Mouse (Mus musculus): ENCODE data around the gene Elavl1.
"Not testable (repeated sequence)": the region's sequence is repeated elsewhere in the genome, so short reads cannot be mapped to it uniquely, and the experiment has no call there.

Gene Elavl1

DNA sequence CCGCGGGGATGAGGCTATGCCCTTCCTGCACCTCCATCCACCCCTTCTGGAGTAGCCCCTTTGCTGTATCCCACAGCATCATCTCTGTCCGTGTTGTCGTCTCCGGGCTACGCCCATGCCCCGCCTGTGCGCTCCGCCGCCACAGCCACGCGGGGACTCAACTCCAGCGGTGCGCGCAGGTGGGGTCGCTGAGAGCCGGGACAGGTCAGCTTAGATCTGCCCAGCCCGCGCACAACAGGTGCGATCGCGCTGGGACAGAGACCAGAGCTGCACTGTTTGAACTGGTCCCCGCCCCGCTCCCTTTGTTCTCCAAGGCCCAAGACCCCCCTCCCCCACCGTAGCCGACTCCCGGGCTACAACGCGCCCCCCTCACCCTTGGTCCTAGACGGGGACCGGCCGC lies 66.5 kb downstream of the Elavl1 start:
- no peak for DNase-seq (ENCODE audit: extremely low spot score, low read depth, low spot score)

DNA sequence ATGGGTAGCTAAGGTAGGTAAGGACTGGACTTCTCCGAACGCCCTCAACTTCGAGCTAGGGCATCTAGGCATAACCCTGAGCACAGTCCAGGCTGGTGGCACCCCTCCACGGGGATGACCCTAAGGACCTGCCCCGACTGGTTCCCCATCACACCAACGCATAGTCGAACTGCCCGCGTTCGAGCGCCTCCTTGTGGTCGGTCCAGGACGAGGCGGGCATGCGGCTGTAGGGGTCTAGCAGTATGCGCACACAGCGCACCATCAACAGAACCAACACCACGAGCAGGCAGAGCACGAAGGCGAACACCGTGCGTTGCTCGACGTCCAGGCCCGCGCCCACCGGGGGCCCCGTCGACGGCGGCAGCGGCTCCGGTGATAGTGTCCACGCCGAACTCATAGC lies 67.0 kb downstream of the Elavl1 start:
- no peak for DNase-seq (ENCODE audit: extremely low spot score, low read depth, low spot score)

DNA sequence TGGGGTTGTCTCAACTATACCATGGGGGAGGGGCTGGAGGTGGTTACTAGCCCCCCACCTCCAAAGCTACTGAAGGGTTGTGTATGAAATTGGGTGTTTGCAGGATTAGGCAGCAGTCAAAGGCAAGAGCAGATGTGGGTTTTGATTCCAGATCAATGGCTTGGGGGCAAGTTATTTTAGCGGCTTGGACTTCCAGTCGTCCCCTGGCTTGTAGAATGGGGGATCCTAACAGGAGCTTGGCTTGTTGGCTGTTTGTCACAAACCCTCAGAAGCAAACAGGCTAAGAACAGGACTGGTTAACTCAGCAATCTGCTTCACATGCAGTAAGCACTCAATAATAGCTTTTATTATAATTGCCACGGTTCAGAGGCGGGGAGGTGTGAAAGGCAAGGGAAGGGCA lies 67.9 kb downstream of the Elavl1 start:
- no peak for DNase-seq (ENCODE audit: extremely low spot score, low read depth, low spot score)

DNA sequence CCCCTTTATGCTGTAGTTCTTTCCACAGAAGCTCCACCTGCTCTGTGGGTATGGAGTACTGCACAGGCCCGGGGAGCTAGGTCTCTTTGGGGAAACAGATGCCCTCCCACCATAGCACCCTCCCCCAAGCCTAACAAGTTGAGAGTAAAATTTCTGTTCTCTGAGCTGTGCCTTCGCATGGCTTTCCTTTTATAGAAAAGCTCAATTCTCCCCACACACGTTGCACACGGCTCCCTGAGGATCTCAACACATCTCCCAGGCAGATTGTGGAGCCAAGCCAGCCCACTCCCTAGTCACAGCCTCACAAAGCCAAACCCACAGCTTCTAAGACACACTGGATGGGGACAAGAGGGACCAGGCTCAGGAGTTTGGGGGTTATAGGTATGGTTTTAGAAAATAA lies 68.3 kb downstream of the Elavl1 start:
- no peak for DNase-seq (ENCODE audit: extremely low spot score, low read depth, low spot score)

DNA sequence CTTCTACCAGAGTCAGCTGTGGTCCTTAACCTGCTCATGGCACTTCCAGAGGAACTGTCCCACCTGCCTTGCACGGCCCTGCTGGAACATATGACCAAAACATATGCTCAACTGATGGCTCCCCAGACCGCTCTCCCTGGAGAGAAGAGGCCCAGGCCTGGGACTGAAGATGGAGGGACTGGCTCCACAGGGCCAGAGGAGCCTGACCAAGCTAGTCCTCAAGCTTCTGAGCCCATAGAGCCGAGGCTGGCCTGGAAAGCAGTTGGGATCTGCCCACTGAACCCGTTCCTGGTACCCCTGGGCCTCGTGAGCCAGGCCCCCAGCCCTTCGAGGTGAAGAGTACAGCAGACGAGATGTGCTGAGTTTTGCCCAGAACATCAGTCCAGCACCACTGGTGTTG lies 69.7 kb downstream of the Elavl1 start:
- DNase-seq (ENCODE audit: extremely low spot score, low read depth, low spot score), result not testable (repeated sequence)

DNA sequence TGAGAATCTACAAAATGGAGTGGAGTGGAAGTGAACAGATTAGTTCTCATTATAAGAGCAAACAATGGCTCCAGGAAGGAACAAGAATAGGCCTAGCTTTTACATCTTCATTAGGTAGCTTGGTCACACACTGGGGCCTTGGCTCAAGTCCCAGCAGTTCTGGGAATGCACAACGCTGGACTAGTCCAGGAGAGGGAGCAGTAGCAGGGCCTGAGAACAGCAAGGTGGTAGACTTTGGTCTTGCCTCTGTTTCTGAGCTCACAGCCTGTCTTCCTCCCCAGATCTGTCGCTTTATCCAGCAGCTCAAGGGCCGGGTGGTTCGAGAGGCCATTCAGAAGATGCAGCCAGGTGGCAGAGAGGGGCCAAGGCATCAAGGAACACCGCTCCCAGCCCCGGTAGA lies 71.2 kb downstream of the Elavl1 start:
- DNase-seq (ENCODE audit: extremely low spot score, low read depth, low spot score), result no peak

DNA sequence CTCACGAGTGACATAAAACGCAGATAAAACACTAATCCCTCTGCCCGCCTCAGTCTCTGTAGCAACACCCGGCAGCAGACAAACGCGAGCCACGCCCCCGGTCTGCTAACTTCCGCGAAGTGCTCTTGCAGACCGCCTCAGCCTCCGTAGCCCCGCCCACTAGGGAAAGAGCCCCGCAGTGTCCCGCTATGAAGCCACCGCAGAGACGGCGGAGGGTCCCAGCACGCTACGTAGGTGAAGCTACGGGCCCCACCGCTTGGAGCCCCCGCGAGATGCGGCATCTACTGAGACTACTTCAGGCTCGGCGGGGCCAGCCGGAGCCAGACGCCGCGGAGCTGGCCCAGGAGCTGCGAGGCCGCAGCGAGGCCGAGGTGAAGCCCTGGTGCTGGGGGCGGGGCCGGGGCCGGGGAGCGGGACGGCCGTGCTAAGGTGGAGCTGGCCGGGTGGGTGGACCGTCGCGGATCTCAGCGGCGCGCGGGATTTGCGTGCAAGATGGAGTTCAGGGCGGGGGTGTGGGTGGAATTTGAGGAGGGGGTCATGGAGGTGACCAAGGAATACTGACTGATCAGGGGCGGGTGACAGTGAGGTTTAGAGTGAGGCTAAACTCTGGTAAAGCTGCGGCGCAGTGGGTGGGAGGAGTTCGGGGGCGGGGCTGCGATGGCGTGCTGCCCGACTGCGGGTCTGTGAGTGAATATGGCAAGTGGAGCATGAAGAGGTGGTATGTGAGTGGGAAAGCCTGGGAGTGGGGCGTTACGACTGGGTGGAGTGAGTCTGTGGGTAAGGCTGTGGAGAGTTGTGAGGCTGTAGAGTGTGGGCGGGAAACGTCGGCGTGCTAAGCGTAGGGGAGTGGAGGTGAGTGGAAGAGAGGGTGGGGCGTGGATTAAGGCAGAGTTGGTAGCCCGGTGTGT lies 72.0 kb downstream of the Elavl1 start, which contains the start of gene Snapc2:
Gene Snapc2, plus strand, starts transcription at position 147 of the 908 bp plus-strand sequence.
- no peak for DNase-seq (ENCODE audit: extremely low spot score, low read depth, low spot score)

DNA sequence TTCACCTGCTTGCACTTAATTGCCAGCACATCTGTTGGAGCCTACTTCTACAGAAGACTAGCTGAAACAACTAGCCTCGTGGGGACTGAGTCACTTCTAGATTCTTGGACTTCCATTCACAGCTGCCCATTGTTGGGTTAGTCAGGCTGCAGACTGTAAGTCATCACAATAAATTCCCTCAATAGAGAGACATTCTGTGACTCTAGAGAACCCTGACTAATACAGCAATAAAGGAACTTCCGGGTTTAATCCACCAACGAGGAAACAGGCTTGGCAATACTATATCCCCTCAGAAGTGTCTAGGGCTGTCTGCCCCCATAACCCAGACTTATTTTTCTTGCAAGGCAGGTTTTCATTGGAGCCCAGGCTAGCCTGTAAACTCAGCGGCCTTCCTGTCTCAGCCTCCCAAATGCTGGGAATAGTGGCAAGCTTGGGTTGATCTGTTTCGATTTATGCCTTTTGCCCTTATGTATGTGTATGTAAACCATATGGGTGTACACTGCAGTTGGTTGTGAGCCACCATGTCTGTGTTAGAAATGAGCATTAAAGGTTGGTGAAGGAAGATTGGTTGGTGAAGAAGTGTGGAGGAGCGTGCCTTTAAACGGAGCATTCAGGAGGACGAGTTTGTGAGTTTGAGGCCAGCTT lies 73.0 kb downstream of the Elavl1 start:
- no peak for DNase-seq (ENCODE audit: extremely low spot score, low read depth, low spot score)

DNA sequence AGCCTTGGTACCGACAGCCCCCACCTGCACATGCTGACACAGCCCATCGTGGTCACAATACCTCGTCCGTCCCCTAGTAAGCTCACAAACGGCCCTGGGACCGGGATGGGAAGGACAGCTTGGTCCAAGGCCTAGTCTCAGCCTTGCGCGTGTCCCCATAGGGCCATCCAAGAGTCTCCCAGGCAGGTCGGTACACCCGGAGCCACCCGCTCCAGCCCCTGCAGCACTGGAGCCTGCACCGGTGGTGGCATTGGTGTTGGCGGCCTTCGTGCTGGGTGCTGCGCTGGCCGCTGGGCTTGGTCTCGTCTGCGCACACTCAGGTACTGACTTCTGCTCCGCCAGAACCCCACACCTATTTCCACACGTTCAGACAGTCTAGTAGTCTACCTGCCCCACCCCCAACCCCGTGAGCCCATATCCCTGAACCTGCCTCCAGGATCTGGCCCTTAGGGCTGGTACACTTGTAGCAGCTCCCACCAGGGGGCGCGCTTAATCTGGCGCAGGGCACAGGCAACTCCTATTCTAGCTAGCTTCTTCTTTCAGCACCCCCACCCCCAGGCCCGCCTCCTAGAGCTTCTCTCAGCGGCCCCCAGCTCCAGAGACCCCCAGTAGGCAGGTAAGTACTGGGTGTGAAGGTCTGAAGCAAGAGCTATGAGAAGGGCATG lies 74.8 kb downstream of the Elavl1 start:
- DNase-seq (ENCODE audit: extremely low spot score, low read depth, low spot score), result no peak

DNA sequence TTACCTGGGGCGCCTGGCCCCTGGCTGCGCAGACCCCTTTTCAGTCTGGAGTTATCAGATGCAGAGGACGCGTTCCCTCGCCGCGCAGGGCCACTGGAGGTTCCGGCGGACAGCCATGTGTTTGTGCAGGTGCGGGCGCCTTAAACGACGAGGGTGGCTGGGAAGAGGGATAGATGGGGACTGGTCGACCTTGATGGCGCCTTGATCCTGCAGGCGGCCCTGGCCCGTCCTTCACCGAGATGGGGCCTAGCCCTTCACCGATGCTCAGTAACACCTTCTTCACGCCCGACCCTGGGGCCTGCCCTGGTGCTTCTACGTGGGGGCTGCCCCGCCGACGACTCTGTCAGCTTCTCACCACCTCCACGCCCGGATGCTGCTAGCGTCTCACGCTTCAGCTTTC lies 76.0 kb downstream of the Elavl1 start:
- no peak for DNase-seq (ENCODE audit: extremely low spot score, low read depth, low spot score)

DNA sequence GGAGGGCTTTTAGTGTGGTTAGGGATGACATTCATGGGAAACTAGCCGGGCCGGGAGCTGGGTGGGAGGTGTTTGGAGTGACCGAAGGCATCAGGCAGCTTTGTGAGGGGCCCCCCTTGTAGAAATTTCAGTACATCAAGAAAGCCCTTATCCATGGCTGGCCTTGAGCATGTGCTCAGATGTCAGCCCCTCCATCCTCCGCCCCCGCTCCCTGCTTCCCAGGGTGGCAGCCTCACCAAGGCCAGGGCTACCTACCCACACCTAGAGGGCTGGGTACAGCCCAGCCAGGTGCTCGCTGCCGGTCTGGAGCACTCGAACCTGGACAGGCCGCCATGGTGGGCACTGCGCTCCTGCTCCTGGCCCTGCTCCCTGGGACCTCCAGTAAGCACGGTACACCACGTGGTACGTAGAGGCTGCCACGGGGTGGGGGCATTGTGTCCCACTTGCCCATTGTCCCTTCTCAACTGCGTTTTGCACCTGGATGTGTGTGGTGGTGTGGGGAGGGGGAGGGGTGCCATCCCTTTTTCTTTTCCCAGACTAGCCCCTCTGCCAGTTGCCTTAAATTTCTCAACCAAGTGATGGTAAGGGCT lies 77.2 kb downstream of the Elavl1 start, which contains the start of gene Tgfbr3l:
Gene Tgfbr3l, plus strand, starts transcription at position 264 of the 590 bp plus-strand sequence.
- no peak for DNase-seq (ENCODE audit: extremely low spot score, low read depth, low spot score)

DNA sequence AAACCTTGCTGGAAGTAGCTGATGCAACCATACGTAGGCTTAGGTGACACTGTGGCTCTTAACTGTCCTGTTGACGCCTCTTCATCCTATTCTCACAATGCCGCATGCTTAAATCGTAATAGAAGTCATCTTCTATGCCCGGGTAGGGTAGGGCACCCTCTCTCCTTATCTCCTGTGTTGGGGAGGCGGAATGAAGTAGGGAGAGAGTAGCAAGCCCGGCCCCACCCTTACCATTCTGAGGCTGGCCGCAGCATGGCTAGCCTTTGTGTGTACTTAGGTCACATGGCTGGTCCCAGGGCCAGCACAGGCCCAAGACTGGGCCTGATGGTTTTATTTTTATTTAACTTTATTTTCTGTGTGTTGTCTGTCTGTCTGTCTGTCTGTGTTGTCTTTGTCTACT lies 78.0 kb downstream of the Elavl1 start:
- DNase-seq (ENCODE audit: extremely low spot score, low read depth, low spot score), result no peak

DNA sequence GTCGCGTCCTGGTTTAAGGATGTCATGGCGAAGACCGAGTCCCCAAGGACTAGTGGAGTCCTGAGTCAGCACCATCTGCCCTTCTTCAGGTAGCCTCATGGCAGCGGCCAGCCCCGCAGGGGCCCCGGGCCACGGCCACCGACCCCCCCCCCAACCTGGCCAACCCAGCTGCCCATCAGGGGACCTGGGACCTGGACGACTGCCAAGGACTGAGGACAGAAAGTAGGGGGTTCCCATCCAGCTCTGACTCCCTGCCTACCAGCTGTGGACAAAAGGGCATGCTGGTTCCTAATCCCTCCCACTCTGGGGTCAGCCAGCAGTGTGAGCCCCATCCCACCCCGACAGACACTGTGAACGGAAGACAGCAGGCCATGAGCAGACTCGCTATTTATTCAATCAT lies 79.5 kb downstream of the Elavl1 start:
- no peak for DNase-seq (ENCODE audit: extremely low spot score, low read depth, low spot score)

DNA sequence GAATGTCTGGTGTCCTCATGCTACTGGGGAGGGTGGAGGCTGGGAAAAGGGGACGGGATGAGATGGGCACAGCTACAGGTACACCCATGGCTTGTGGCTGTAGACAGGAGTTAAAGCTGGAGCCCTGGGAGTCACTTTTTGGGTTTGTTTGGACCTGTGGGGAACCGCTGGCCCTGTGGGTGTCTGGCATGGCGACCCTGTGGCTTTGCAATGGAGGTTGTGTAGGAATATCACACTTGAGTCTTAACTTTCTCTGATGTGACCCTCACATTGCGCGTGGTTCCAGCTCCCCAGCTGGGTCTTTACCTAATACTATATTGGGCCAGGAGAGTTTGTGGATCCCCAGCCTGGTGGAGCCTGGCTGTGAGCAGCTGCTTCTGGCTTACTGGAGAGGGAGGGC lies 80.2 kb downstream of the Elavl1 start:
- no peak for DNase-seq (ENCODE audit: extremely low spot score, low read depth, low spot score)

DNA sequence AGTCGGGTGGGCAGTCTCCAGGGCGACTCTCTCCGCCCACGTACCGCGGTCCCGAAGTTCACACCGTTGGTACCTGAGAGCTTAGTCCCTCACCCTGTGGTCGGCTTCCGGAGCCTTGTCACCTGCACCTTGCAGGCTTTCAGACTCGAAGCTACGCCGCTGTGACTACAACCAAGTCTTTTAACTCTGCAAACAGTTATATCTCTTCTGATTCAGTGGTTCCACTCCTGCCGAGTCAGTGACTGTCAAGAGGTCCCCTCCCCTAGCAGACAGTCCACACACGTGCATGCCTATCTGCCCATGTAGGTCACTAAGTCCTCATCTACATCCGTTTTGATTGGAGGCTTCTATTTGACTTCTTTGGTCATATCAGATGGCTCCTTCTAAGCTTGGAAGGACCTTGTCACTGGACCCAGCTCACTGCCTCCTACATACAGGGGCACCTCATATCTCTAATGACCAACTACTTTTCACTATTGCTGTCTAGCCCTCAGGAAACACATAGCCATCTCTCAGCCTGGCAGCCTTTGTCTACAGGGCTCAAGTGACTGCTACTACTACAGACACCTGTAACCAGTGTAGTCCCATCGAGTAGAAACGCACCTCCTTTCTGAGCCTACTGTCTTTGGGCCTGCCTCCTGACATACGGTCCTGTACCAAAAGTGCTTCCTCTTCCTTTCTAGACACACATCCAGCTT lies 85.9 kb downstream of the Elavl1 start:
- no peak for DNase-seq (ENCODE audit: extremely low spot score, low read depth, low spot score)

DNA sequence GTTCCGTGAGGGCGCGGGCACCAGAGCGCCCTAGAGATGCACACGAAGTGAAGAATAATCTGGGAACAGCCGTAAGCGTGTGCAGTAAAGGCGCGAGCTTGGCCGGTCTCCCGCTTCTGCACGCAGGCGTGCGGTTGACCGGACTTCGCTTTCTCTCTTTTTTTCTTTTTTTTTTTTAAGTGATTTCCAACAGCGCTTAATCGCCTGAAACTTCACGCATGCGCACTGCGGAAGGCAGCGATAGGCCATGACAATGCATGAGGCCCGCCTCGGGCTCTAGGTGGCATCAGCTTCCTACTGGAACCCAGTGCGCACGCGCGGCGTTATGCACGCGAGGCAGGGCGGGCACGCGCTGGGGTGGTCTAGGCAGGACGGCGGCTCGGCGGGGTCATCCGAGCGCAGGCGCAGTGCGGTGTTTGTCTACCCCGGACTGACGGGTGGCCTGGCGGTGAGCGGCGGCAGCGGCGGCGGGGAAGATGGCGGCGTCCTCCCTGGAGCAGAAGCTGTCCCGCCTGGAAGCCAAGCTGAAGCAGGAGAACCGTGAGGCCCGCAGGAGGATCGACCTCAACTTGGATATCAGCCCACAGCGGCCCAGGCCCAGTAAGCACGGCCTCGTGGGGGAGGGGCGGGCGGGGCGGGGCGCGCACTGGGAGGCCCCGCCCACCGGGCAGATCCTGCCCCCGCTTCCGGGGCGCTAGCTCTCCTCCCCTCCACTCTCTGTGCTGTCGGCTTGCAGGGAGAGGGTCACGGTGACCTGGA lies 86.6 kb downstream of the Elavl1 start, which contains the start of the genes Map2k7 and Gm49320:
Gene Map2k7, plus strand, starts transcription at position 307 of the 759 bp plus-strand sequence.
Gene Gm49320, plus strand, starts transcription at position 432 of the 759 bp plus-strand sequence.
- DNase-seq (ENCODE audit: extremely low spot score, low read depth, low spot score), result peak; percentile 96

DNA sequence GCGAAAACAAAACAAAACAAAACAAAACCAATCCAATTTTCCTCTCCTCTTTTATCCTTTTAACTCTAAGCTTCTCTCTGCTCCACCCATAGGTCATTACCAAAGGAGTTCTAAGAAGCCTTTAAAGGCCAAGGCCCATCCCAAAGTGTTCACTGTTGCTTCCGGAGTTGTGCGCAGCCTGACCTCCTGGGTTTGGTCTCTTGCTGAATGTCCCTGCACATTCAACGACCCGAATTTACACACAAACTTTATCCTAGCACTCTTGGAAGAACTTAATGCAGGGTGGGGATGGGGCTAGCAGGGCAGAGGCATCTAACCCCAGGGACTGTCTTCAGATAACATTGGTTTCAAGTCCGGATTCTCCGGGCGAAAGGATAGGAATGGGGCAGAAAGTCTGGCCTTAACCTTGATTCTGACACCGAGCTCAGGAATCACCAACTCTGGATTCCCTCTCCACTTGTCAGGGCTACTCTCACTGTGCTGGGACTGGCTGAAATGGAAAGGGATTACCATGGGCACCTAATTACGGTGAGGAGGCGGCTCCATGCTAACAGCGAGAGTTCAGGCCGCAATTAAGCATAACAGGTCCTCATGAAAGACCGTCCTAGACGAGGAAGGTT lies 87.3 kb downstream of the Elavl1 start:
- DNase-seq (ENCODE audit: extremely low spot score, low read depth, low spot score), result no peak

Measured in hindlimb bud, embryonic 11.5 days (tissue).